Mouse (Mus musculus) MEL (cell line): ENCODE measurements around the gene Kirrel3. TPM values are rescaled to one million over a fixed set of nuclear protein-coding genes. Genes with fewer than 3 reads are reported as not detected.

Experiments
- DNase-seq: peaks from one replicate; pipeline ENCODE4 v3.0.0; 2011; ENCODE audit warnings: low read depth, low spot score
- H3K27ac ChIP-seq: 2 replicates; pipeline ENCODE4 v1.5.1; 2012; ENCODE audit warnings: low read depth, mild to moderate bottlenecking, control low read depth, low read length, moderate library complexity; ENCODE audit not compliant: control insufficient read depth
- H3K27me3 ChIP-seq, 2 experiments: fragments of 150-350 bp in 1 of 2; sonication (generic) in 1 of 2; 2 replicates each; pipeline ENCODE4 v1.6.1; 2012; ENCODE audit warnings: low read length in 2 of 2, mild to moderate bottlenecking in 2 of 2, improper control_type of control experiment in 1 of 2, moderate library complexity in 1 of 2; ENCODE audit not compliant: insufficient read depth in 2 of 2, control insufficient read depth in 1 of 2
- H3K36me3 ChIP-seq, 2 experiments: 2 replicates each; pipeline ENCODE4 v1.6.1; 2012 to 2014; ENCODE audit warnings: low read length in 2 of 2, improper control_type of control experiment in 1 of 2, inconsistent platforms in 1 of 2, mild to moderate bottlenecking in 1 of 2; ENCODE audit not compliant: insufficient read depth in 2 of 2, control insufficient read depth in 1 of 2
- H3K4me1 ChIP-seq, 2 experiments: fragments of 150-350 bp in 1 of 2; sonication (generic) in 1 of 2; 2 replicates each; pipeline ENCODE4 v1.6.1; 2012; ENCODE audit warnings: low read length in 2 of 2, improper control_type of control experiment in 1 of 2, mild to moderate bottlenecking in 1 of 2; ENCODE audit not compliant: insufficient read depth in 2 of 2, control insufficient read depth in 1 of 2
- H3K4me3 ChIP-seq, 2 experiments: fragments of 150-350 bp in 1 of 2; sonication (generic) in 1 of 2; 2 replicates each; pipeline ENCODE4 v1.5.1; 2012; ENCODE audit warnings: low read depth in 2 of 2, low read length in 2 of 2, mild to moderate bottlenecking in 2 of 2, moderate library complexity in 2 of 2, control low read depth in 1 of 2, improper control_type of control experiment in 1 of 2; ENCODE audit not compliant: control insufficient read depth in 1 of 2, insufficient read depth in 1 of 2
- H3K79me2 ChIP-seq: 2 replicates; pipeline ENCODE4 v1.6.1; 2012; ENCODE audit warnings: mild to moderate bottlenecking, low read length, moderate library complexity; ENCODE audit not compliant: control insufficient read depth, poor library complexity, insufficient read depth
- H3K9ac ChIP-seq: 2 replicates; pipeline ENCODE4 v1.6.1; 2012; ENCODE audit warnings: low read depth, mild to moderate bottlenecking, control low read depth, low read length, moderate library complexity; ENCODE audit not compliant: control insufficient read depth, poor library complexity, severe bottlenecking
- H3K9me3 ChIP-seq: fragments of 150-350 bp; sonication (generic); replicated peaks from 2 replicates; pipeline ENCODE4 v1.6.1; 2012; ENCODE audit warnings: mild to moderate bottlenecking, low read length, improper control_type of control experiment, moderate library complexity; ENCODE audit not compliant: insufficient read depth
- BHLHE40 ChIP-seq: IDR thresholded peaks from 2 replicates; pipeline ENCODE4 v1.6.1; 2012; ENCODE audit warnings: low read depth, mild to moderate bottlenecking, inconsistent platforms, low read length, improper control_type of control experiment, borderline replicate concordance
- CHD1 ChIP-seq: IDR thresholded peaks from 2 replicates; pipeline ENCODE4 v1.6.1; 2012; ENCODE audit warnings: low read depth, mild to moderate bottlenecking, inconsistent platforms, low read length, improper control_type of control experiment
- CHD2 ChIP-seq: IDR thresholded peaks from 2 replicates; pipeline ENCODE4 v1.6.1; 2011; ENCODE audit warnings: low read length, improper control_type of control experiment
- E2F4 ChIP-seq: IDR thresholded peaks from 2 replicates; pipeline ENCODE4 v1.6.1; 2011; ENCODE audit warnings: low read depth, low read length, improper control_type of control experiment, borderline replicate concordance
- ELF1 ChIP-seq: IDR thresholded peaks from 2 replicates; pipeline ENCODE4 v1.6.1; 2014; ENCODE audit warnings: low read depth, mild to moderate bottlenecking, inconsistent platforms, low read length, improper control_type of control experiment, moderate library complexity
- EP300 ChIP-seq, 2 experiments: IDR thresholded peaks; 2 replicates each; pipeline ENCODE4 v1.6.1; 2011; ENCODE audit warnings: improper control_type of control experiment in 2 of 2, low read length in 2 of 2, low read depth in 1 of 2, mild to moderate bottlenecking in 1 of 2
- ETS1 ChIP-seq: IDR thresholded peaks from 2 replicates; pipeline ENCODE4 v1.6.1; 2012; ENCODE audit warnings: low read depth, mild to moderate bottlenecking, inconsistent platforms, low read length, improper control_type of control experiment, moderate library complexity
- JUND ChIP-seq: IDR thresholded peaks from 2 replicates; pipeline ENCODE4 v1.6.1; 2011; ENCODE audit warnings: low read depth, mild to moderate bottlenecking, improper control_type of control experiment, low read length
- KAT2A ChIP-seq: conservative IDR thresholded peaks from 2 replicates; pipeline ENCODE4 v1.6.1; 2012; ENCODE audit warnings: low read depth, low read length, improper control_type of control experiment, inconsistent platforms
- MAZ ChIP-seq: IDR thresholded peaks from 2 replicates; pipeline ENCODE4 v1.6.1; 2012; ENCODE audit warnings: low read depth, mild to moderate bottlenecking, inconsistent platforms, low read length, improper control_type of control experiment
- MXI1 ChIP-seq: IDR thresholded peaks from 2 replicates; pipeline ENCODE4 v1.6.1; 2011; ENCODE audit warnings: mild to moderate bottlenecking, low read depth, low read length, improper control_type of control experiment
- MYB ChIP-seq: IDR thresholded peaks from 2 replicates; pipeline ENCODE4 v1.6.1; 2011; ENCODE audit warnings: mild to moderate bottlenecking, low read depth, low read length, improper control_type of control experiment
- MYC ChIP-seq: IDR thresholded peaks from 2 replicates; pipeline ENCODE4 v1.6.1; 2011; ENCODE audit warnings: low read depth, mild to moderate bottlenecking, low read length, improper control_type of control experiment, moderate library complexity
- NELFE ChIP-seq: IDR thresholded peaks from 2 replicates; pipeline ENCODE4 v1.6.1; 2011; ENCODE audit warnings: low read depth, low read length, improper control_type of control experiment
- RCOR1 ChIP-seq: IDR thresholded peaks from 2 replicates; pipeline ENCODE4 v1.6.1; 2012; ENCODE audit warnings: low read depth, mild to moderate bottlenecking, inconsistent platforms, low read length, improper control_type of control experiment
- SIN3A ChIP-seq: IDR thresholded peaks from 2 replicates; pipeline ENCODE4 v1.6.1; 2012; ENCODE audit warnings: low read length, improper control_type of control experiment, inconsistent platforms
- TBP ChIP-seq: IDR thresholded peaks from 2 replicates; pipeline ENCODE4 v1.8.0; 2011; ENCODE audit warnings: low read depth, low read length, improper control_type of control experiment
- TCF12 ChIP-seq: IDR thresholded peaks from 2 replicates; pipeline ENCODE4 v1.6.1; 2014; ENCODE audit warnings: low read depth, mild to moderate bottlenecking, inconsistent platforms, low read length, improper control_type of control experiment, moderate library complexity
- USF1 ChIP-seq: IDR thresholded peaks from 2 replicates; pipeline ENCODE4 v1.6.1; 2014; ENCODE audit warnings: low read depth, mild to moderate bottlenecking, inconsistent platforms, low read length, improper control_type of control experiment, moderate library complexity
- USF2 ChIP-seq, 2 experiments: IDR thresholded peaks; 2 replicates each; pipeline ENCODE4 v1.6.1; 2011 to 2012; ENCODE audit warnings: improper control_type of control experiment in 2 of 2, low read length in 2 of 2, borderline replicate concordance in 1 of 2, inconsistent platforms in 1 of 2, low read depth in 1 of 2, mild to moderate bottlenecking in 1 of 2; ENCODE audit not compliant: insufficient read depth in 1 of 2
- ZC3H11A ChIP-seq: IDR thresholded peaks from 2 replicates; pipeline ENCODE4 v1.6.1; 2012; ENCODE audit warnings: low read depth, mild to moderate bottlenecking, inconsistent platforms, low read length, improper control_type of control experiment
- ZMIZ1 ChIP-seq: IDR thresholded peaks from 2 replicates; pipeline ENCODE4 v1.6.1; 2012; ENCODE audit warnings: low read depth, mild to moderate bottlenecking, inconsistent platforms, low read length, improper control_type of control experiment, moderate library complexity
- ZNF384 ChIP-seq: IDR thresholded peaks from 2 replicates; pipeline ENCODE4 v1.6.1; 2012; ENCODE audit warnings: low read depth, mild to moderate bottlenecking, inconsistent platforms, low read length, improper control_type of control experiment
- polyA plus RNA-seq, 2 experiments: library from polyadenylated mRNA; stranded (reverse) in 1 of 2; unstranded in 1 of 2; fragments of >175 nt in 1 of 2; fragments of >200 nt in 1 of 2; gene quantifications; 2 replicates each; pipeline versions ENCODE4 v1.2.1 to v1.2.4; 2012; ENCODE audit warnings: low replicate concordance in 2 of 2, low read depth in 1 of 2; ENCODE audit not compliant: insufficient read length in 2 of 2, insufficient read depth in 1 of 2, missing spikeins in 1 of 2
- total RNA-seq: library from RNA; depleted of rRNA; stranded (reverse); fragments of 300-350 nt; gene quantifications from 2 replicates; pipeline ENCODE4 v1.2.3, GENCODE M21; 2012

The Kirrel3 gene
- total and polyA plus RNA-seq, 3 experiments: 0.06 TPM; not detected in 2

DNA sequence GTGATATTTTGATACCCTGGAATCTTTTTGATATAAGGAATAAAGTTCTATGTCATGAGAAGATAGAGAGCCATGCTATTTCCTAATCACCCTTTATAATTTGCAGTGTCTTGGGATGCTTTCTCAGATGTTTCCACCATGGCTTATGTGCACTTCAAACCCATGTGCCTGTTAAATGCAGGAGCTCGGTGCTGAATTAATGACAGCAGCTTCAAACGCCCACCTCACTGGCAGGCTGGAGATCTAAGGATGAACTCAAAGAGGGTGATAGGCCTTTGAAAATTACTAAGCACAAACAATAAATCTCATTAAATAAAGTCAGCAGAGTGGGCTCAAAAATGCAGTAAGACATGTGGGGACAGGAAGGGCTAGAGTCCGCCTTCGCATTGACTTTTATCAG, 108.2 kb downstream of the Kirrel3 start:
- DNase-seq: no peak
- Histone ChIP-seq H3K9ac (no peak overlapping the region), H3K9me3 (no peaks in the 10 kb centered on the region), H3K4me1 (no peaks in the 10 kb centered on the region), H3K27me3 (no peaks in the 10 kb centered on the region), H3K4me3 (no peak overlapping the region), H3K79me2 (no peaks in the 10 kb centered on the region), H3K27ac (no peak overlapping the region), H3K36me3 (no peaks in the 10 kb centered on the region)
- TF ChIP-seq BHLHE40 (no peak), ETS1 (no peak), TCF12 (no peak), RCOR1 (no peak), ZC3H11A (no peak), MXI1 (no peak), MYC (no peak), USF2 (IDR thresholded peaks at IDR 0.05; ENCODE audit: borderline replicate concordance in 1 of 2, insufficient read depth in 1 of 2, low read depth in 1 of 2, low read length in 2 of 2) (no peak), KAT2A (no peak), CHD1 (no peak), ZNF384 (no peak), MAZ (no peak), TBP (no peak)

DNA sequence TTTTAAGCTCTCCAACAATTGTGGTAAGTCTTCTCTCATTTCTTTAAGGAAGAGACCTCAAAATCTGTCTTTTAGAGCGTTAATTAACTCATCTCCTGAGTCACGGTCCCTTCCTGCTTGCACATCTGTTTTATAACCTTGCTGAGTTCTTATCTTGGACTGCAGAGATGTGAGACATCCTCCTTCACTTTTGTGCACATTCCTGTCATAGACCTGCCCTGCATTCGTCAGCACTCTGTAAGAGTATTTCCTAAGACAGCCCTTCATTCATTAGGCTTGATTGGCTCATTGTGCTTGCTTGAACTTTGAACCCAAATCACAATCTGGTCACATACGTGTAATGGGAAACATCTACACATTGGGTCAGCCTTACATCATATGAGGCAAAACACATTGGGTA, 114.6 kb downstream of the Kirrel3 start:
- Histone ChIP-seq H3K4me1 (no peaks in the 10 kb centered on the region), H3K9me3 (no peaks in the 10 kb centered on the region), H3K9ac (no peak overlapping the region), H3K27ac (no peak overlapping the region), H3K36me3 (no peaks in the 10 kb centered on the region), H3K27me3 (no peaks in the 10 kb centered on the region), H3K4me3 (no peak overlapping the region), H3K79me2 (no peaks in the 10 kb centered on the region)
- DNase-seq: no peak
- TF ChIP-seq CHD2 (no peak), ELF1 (no peak)

DNA sequence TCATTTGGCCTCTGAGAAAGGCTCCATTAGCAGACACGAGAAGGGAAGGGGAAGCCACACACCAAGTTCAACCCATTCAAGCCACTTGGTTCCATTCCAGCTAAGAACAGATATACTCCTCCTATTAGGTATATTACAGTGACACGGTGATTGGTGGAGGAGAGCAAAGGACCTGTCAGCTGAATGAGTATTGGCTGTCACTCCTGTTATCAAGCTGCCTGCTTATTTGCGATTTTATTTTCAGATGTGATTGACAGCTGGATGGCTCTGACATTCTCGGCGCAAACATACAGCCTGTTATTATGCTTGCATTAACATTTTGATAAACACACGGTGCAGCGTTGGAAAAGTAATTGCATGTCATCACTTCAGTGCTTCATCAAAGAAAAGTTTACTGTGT, 118.1 kb downstream of the Kirrel3 start:
- H3K27ac ChIP-seq: no peak overlapping the region
- no peak overlapping the region for H3K4me3 ChIP-seq
- no peaks in the 10 kb centered on the region for H3K4me1 ChIP-seq
- no peaks in the 10 kb centered on the region for H3K79me2 ChIP-seq
- H3K27me3 ChIP-seq: no peaks in the 10 kb centered on the region
- H3K9me3 ChIP-seq: no peaks in the 10 kb centered on the region
- no peaks in the 10 kb centered on the region for H3K36me3 ChIP-seq
- TF ChIP-seq ELF1 (no peak), TBP (no peak), JUND (no peak), EP300 (IDR thresholded peaks at IDR 0.05; ENCODE audit: low read depth in 1 of 2, low read length in 2 of 2) (no peak), E2F4 (no peak), BHLHE40 (no peak), SIN3A (no peak), RCOR1 (no peak), MYB (no peak), ZMIZ1 (no peak), TCF12 (no peak), USF1 (no peak), ZNF384 (no peak), NELFE (no peak)
- DNase-seq: no peak
- no peak overlapping the region for H3K9ac ChIP-seq
